Mouse (Mus musculus): ENCODE measurements around the gene Calhm2. TPM values are rescaled to one million over a fixed set of nuclear protein-coding genes. Genes with fewer than 3 reads are reported as not detected.

Gene Calhm2
- polyA plus RNA-seq, 1 experiment: 8.4 TPM

DNA sequence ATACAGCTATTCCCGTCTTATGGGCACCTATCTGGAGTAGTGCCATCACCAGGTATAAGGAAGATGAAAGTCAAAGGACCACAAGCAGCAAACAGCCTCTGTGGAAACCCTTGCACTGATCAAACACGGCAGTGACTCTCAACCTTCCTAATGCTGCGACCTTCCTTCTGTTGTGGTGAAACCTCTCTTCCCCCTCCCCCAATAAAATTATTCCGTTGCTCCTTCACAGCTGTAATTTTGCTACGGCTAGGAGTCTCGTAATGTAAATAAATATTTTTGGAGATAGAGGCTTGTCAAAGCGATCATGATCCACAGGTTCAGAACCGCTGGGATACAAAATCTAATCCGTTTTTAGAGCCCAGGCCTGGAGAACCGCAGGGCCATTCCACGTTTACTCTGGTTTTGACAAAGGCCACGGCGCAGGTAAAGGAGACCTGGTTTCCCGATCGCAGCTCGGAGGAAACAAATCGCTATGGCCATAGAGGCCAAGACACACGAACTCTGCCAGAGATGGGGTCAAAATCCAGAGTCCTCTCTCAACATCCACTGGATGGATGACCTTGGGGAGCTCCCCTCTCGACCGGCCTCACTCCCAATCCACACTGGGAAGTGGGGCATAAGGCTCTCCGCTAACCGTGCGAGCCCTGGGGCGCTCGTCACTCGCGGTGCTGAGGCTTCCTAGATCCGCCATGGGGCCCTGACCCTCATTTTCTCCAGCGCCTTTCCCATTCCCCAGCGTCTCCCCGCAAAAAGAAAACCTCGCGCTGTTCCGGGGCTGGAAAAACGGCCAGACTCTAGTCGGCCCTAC, 48.2 kb downstream of the Calhm2 start:
- no peak for TF ChIP-seq CTCF (IDR thresholded peaks at IDR 0.05; ENCODE audit: control insufficient read depth, insufficient read depth, low read length)
- no peak for TF ChIP-seq POLR2A (IDR thresholded peaks at IDR 0.05; ENCODE audit: borderline replicate concordance, control insufficient read depth, low read depth, low read length)
- Histone ChIP-seq H3K4me1 (ENCODE audit: control insufficient read depth, insufficient read depth, low read length) (peaks cover 1% of the 10 kb centered on the region; the same call in 1 of the 2 replicates), H3K27ac (ENCODE audit: control insufficient read depth, insufficient read depth, low read depth, low read length, poor library complexity) (peak overlapping the region; percentile 38), H3K4me3 (replicated peaks; ENCODE audit: control insufficient read depth, low read depth, low read length) (peak overlapping the region; percentile 77)
- WGBS: under 1% methylated on average over 36 of the region's 36 CpGs

DNA sequence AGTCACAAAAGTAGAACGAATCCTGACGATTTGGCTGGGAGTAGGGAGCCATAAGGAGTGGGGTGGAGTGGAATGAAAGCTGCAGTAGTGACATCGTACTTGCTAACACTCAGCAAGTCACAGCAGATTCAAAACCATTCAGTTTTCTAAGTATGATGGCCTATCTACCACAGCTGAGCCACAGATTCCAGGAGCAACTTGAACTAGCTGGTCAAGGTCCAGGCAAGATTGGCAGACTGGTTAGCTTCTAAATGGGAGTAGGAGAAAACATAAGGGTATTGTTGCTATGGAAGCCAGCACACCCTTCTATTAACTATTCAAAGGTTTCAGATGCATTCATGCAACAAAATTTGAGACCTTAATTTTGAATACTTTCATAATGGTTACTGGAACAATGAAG, 49.9 kb downstream of the Calhm2 start:
- 83% methylated on average over 3 of the region's 3 CpGs for WGBS
- TF ChIP-seq CTCF (IDR thresholded peaks at IDR 0.05; ENCODE audit: control insufficient read depth, insufficient read depth, low read length): no peak
- TF ChIP-seq POLR2A (IDR thresholded peaks at IDR 0.05; ENCODE audit: borderline replicate concordance, control insufficient read depth, low read depth, low read length): no peak
- H3K4me1 ChIP-seq (ENCODE audit: control insufficient read depth, insufficient read depth, low read length): peaks cover 1% of the 10 kb centered on the region; the same call in 1 of the 2 replicates
- H3K27ac ChIP-seq (ENCODE audit: control insufficient read depth, insufficient read depth, low read depth, low read length, poor library complexity): no peak overlapping the region
- no peak overlapping the region for H3K4me3 ChIP-seq (replicated peaks; ENCODE audit: control insufficient read depth, low read depth, low read length)

DNA sequence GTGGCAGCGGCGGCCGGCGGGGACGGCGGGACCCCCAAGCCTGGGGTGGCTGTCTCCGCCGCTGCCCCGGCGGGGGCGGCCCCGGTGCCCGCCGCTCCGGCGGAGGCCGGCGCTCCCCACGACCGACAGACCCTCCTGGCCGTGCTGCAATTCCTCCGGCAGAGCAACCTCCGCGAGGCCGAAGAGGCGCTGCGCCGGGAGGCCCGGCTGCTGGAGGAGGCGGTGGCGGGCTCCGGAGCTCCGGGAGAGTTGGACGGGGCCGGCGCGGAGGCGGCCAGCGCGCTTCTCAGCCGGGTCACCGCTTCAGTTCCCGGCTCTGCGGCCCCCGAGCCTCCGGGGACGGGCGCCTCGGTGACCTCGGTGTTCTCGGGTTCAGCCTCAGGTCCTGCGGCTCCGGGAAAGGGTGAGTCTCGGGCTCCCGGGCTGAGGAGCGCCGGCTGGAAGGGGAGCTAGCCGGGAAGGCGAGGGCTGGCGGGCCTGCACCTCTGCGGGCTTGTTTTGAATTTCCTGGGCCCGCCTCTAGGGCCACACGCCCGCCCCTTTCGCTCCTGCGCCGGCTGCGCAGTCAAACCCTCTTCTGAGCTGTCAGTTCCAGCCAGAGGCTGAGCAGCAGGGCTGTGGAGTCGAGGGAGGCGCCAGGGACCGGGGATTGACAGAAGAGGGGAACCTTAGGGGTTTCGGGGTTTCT, 70.0 kb downstream of the Calhm2 start:
- H3K27ac ChIP-seq (ENCODE audit: control insufficient read depth, insufficient read depth, low read depth, low read length, poor library complexity): peak overlapping the region; percentile 97
- peak overlapping the region; percentile 80 for H3K4me3 ChIP-seq (replicated peaks; ENCODE audit: control insufficient read depth, low read depth, low read length)
- WGBS: under 1% methylated on average over 72 of the region's 72 CpGs
- TF ChIP-seq POLR2A (IDR thresholded peaks at IDR 0.05; ENCODE audit: borderline replicate concordance, control insufficient read depth, low read depth, low read length) (peak; percentile 76; the same call in 1 of the 2 replicates), CTCF (IDR thresholded peaks at IDR 0.05; ENCODE audit: control insufficient read depth, insufficient read depth, low read length) (no peak)
- no peaks in the 10 kb centered on the region for H3K4me1 ChIP-seq (ENCODE audit: control insufficient read depth, insufficient read depth, low read length)

DNA sequence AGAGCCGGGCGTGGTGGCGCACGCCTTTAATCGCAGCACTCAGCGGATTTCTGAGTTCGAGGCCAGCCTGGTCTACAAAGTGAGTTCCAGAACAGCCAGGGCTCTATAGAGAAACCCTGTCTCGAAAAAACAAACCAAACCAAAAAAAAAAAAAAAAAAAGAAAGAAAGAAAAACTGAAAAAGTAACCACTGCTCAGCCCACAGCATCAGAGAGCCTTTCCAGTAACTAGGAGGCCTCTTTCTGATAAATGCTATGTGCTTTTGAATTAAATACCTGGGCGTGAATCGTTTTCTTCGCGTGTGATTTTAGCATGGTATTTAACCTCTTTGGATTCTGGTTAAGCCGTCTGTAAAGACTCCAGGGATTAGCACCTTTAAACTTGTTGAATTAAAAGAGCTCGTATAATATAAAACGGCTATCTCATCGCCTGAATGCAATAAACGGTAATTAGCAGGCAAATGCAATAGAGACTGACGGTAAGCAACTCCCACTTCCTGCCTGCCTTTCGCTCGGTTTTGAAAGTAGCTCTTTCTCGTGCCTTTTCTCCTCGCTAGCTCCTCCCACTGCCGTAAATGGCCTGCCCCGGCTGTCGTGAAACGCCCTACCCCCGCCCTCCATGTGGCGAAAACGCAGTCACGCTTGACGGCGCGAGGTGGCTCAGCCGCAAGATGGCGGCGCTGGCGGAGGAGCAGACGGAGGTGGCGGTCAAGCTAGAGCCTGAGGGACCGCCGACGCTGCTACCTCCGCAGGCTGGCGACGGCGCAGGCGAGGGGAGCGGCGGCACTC, 70.8 kb downstream of the Calhm2 start, which contains the start of gene Taf5:
Gene Taf5 (plus strand): TSS at position 651 of the 787 bp plus-strand sequence.
- 8% methylated on average over 49 of the region's 49 CpGs for WGBS
- Histone ChIP-seq H3K4me3 (replicated peaks; ENCODE audit: control insufficient read depth, low read depth, low read length) (peak within 1 kb of the TSS; percentile 80), H3K4me1 (ENCODE audit: control insufficient read depth, insufficient read depth, low read length) (no peaks in the 10 kb centered on the region), H3K27ac (ENCODE audit: control insufficient read depth, insufficient read depth, low read depth, low read length, poor library complexity) (peak within 1 kb of the TSS; percentile 97)
- no peak for TF ChIP-seq CTCF (IDR thresholded peaks at IDR 0.05; ENCODE audit: control insufficient read depth, insufficient read depth, low read length)
- peak; percentile 99 for TF ChIP-seq POLR2A (IDR thresholded peaks at IDR 0.05; ENCODE audit: borderline replicate concordance, control insufficient read depth, low read depth, low read length)

DNA sequence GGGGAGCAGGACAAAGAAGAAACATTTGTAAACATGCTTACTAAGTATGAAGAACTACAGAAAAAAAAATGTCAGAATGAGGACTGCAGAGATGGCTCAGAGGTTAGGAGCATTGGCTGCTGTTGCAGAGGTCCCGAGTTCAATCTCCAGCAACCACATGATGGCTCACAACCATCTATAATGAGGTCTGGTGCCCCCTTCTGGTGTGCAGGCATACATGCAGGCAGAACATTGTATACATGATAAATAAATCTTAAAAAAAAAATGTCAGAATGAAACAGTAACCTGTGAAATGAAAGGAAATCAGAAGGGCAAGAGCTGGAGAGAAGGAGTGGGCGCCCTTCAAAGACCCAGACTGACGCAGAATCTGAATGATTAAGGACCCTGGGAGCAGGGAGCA, 72.2 kb downstream of the Calhm2 start:
- WGBS: 87% methylated on average over 3 of the region's 3 CpGs
- TF ChIP-seq POLR2A (IDR thresholded peaks at IDR 0.05; ENCODE audit: borderline replicate concordance, control insufficient read depth, low read depth, low read length): no peak
- H3K4me3 ChIP-seq (replicated peaks; ENCODE audit: control insufficient read depth, low read depth, low read length): no peak overlapping the region
- no peaks in the 10 kb centered on the region for H3K4me1 ChIP-seq (ENCODE audit: control insufficient read depth, insufficient read depth, low read length)
- no peak overlapping the region for H3K27ac ChIP-seq (ENCODE audit: control insufficient read depth, insufficient read depth, low read depth, low read length, poor library complexity)

DNA sequence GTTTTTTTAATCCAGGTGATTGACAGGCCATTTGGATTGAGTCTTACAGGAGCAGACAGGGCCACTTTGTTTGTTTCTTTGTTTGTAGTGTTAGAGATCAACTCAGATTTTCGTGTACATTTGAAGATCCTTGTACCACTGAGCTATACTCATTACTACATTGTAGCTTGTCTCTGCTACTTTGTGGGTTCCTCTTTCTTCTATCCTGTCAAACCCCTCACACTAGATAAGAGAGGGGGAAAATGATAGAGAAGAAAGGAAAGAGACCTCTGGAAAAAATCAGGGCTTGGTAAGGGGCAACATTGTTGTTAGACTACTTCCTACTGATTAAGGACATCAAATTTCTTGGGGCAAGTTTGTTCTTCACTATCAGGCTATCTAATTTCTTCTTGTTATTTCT, 80.4 kb downstream of the Calhm2 start:
- 55% methylated on average over 1 of the region's 1 CpGs for WGBS
- no peaks in the 10 kb centered on the region for H3K4me1 ChIP-seq (ENCODE audit: control insufficient read depth, insufficient read depth, low read length)
- no peak overlapping the region for H3K4me3 ChIP-seq (replicated peaks; ENCODE audit: control insufficient read depth, low read depth, low read length)
- no peak overlapping the region for H3K27ac ChIP-seq (ENCODE audit: control insufficient read depth, insufficient read depth, low read depth, low read length, poor library complexity)
- TF ChIP-seq POLR2A (IDR thresholded peaks at IDR 0.05; ENCODE audit: borderline replicate concordance, control insufficient read depth, low read depth, low read length): no peak
- no peak for TF ChIP-seq CTCF (IDR thresholded peaks at IDR 0.05; ENCODE audit: control insufficient read depth, insufficient read depth, low read length)

Other genes starting within 250 kb of the Calhm2 start
- gene Ina, start 123.6 kb downstream of the Calhm2 start, polyA plus RNA-seq (2011; ENCODE audit: insufficient read depth, insufficient read length, low replicate concordance, missing spikeins): not detected in 2 replicates
- 21.9 and 39.2 TPM in 2 replicates for gene Nt5c2, start 123.1 kb downstream of the Calhm2 start, polyA plus RNA-seq (2011; ENCODE audit: insufficient read depth, insufficient read length, low replicate concordance, missing spikeins)
- gene Pcgf6, start 87.4 kb downstream of the Calhm2 start, polyA plus RNA-seq (2011; ENCODE audit: insufficient read depth, insufficient read length, low replicate concordance, missing spikeins): 5.0 and 7.0 TPM in 2 replicates
- 6.9 and 8.2 TPM in 2 replicates for gene Taf5, start 70.5 kb downstream of the Calhm2 start, polyA plus RNA-seq (2011; ENCODE audit: insufficient read depth, insufficient read length, low replicate concordance, missing spikeins)
- 225 and 341 TPM in 2 replicates for gene Usmg5, start 47.6 kb downstream of the Calhm2 start, polyA plus RNA-seq (2011; ENCODE audit: insufficient read depth, insufficient read length, low replicate concordance, missing spikeins)
- 13.1 and 17.6 TPM in 2 replicates for gene Pdcd11, start 47.5 kb downstream of the Calhm2 start, polyA plus RNA-seq (2011; ENCODE audit: insufficient read depth, insufficient read length, low replicate concordance, missing spikeins)
- not detected in 2 replicates for gene Calhm1, start 6.0 kb upstream of the Calhm2 start, polyA plus RNA-seq (2011; ENCODE audit: insufficient read depth, insufficient read length, low replicate concordance, missing spikeins)
- gene Calhm3, start 19.5 kb upstream of the Calhm2 start, polyA plus RNA-seq (2011; ENCODE audit: insufficient read depth, insufficient read length, low replicate concordance, missing spikeins): not detected in 2 replicates
- 2.9 and 4.6 TPM in 2 replicates for gene Neurl1a, start 40.5 kb upstream of the Calhm2 start, polyA plus RNA-seq (2011; ENCODE audit: insufficient read depth, insufficient read length, low replicate concordance, missing spikeins)

Data from bone marrow, adult 2 months (tissue).